In genomic region chr5:114985074-114985473, GRCm38 (mm10) we compare ENCODE assay signal across 22 mouse cellular contexts. TPM values are rescaled to one million over a fixed set of nuclear protein-coding genes. Genes with fewer than 3 reads are reported as not detected.
"Had no signal": no experiment of that assay in that cellular context is flagged by ENCODE, and none has a peak within 500 bp of the region (broad histone marks: within the 10 kb centered on the region; RNA-seq: fewer than 3 reads in every experiment).

No protein-coding gene starts in this region.

- DNase-seq: kidney, adult 18-20 months; kidney, adult 9 months; kidney, postnatal 14 days; kidney, postnatal 4 days; left cerebral cortex, postnatal 4 days; lung, adult 18-20 months; lung, postnatal 10 days; lung, postnatal 36 days; right cerebral cortex, adult 18-20 months; right cerebral cortex, postnatal 25 days; thymus, postnatal 25 days had no signal

- H3K36me3 ChIP-seq: limb, embryonic 12.5 days; limb, embryonic 15.5 days; lung, embryonic 15.5 days; midbrain, embryonic 10.5 days; midbrain, embryonic 15.5 days; neural tube, embryonic 12.5 days; neural tube, embryonic 15.5 days; stomach, embryonic 15.5 days had no signal

- H3K9me3 ChIP-seq: limb, embryonic 15.5 days; lung, embryonic 15.5 days; midbrain, embryonic 10.5 days; midbrain, embryonic 15.5 days; neural tube, embryonic 15.5 days; stomach, embryonic 15.5 days had no signal

- H3K27ac ChIP-seq: limb, embryonic 12.5 days; limb, embryonic 15.5 days; liver, embryonic 14.5 days; lung, embryonic 15.5 days; midbrain, embryonic 10.5 days; midbrain, embryonic 15.5 days; neural tube, embryonic 12.5 days; neural tube, embryonic 15.5 days; stomach, embryonic 15.5 days had no signal

- H3K4me2 ChIP-seq: limb, embryonic 12.5 days; limb, embryonic 15.5 days; lung, embryonic 15.5 days; midbrain, embryonic 15.5 days; neural tube, embryonic 12.5 days; stomach, embryonic 15.5 days had no signal

- ATAC-seq: inflammation-experienced regulatory T-cells, adult 6 months; midbrain, embryonic 15.5 days had no signal

- H3K9ac ChIP-seq: limb, embryonic 12.5 days; limb, embryonic 15.5 days; liver, embryonic 14.5 days; lung, embryonic 15.5 days; midbrain, embryonic 15.5 days; neural tube, embryonic 12.5 days; neural tube, embryonic 15.5 days; stomach, embryonic 15.5 days had no signal

- H3K27me3 ChIP-seq: limb, embryonic 12.5 days; limb, embryonic 15.5 days; lung, embryonic 15.5 days; midbrain, embryonic 15.5 days; stomach, embryonic 15.5 days had no signal

- H3K4me3 ChIP-seq: limb, embryonic 12.5 days; limb, embryonic 15.5 days; lung, embryonic 15.5 days; megakaryocyte, embryonic 14.5 days; midbrain, embryonic 10.5 days; midbrain, embryonic 15.5 days; neural tube, embryonic 12.5 days; neural tube, embryonic 15.5 days; stomach, embryonic 15.5 days had no signal

RNA-seq across cellular contexts. Expression of gene Hnf1a, which starts 14.2 kb away (rescaled TPM):
- polyA plus RNA-seq: limb, embryonic 12.5 days; limb, embryonic 15.5 days had no signal
